Mouse (Mus musculus) heart, adult 8-10 months (tissue): ENCODE measurements at regions not wholly inside any gene's neighbourhood (a gene's known extent, or its start where the extent isn't known, plus 50 kb on each side); places are given as distances from the start of the nearest gene placed in this dataset.
"Not testable (repeated sequence)": the region's sequence is repeated elsewhere in the genome, so short reads cannot be mapped to it uniquely, and the experiment has no call there.

Source experiments
- DNase-seq: peaks from one replicate; pipeline ENCODE4 v3.0.0; 2022; ENCODE audit warnings: low spot score

GRCm38 (mm10) chr12:119102106-119102505 lies 135.9 kb upstream of the Abcb5 start:
- not testable (repeated sequence) for DNase-seq

GRCm38 (mm10) chr12:119099736-119100135 lies 133.5 kb upstream of the Abcb5 start:
- DNase-seq = peak; percentile 46

GRCm38 (mm10) chr12:119097814-119098213 lies 131.6 kb upstream of the Abcb5 start:
- DNase-seq = peak; percentile 62

GRCm38 (mm10) chr12:119094314-119094713 lies 128.1 kb upstream of the Abcb5 start:
- no peak for DNase-seq

- DNase-seq = no peak
Measured at GRCm38 (mm10) chr12:119093402-119093801, 127.2 kb upstream of the Abcb5 start.

GRCm38 (mm10) chr12:119089292-119089691 lies 123.1 kb upstream of the Abcb5 start:
- DNase-seq = no peak

- no peak for DNase-seq
Measured at GRCm38 (mm10) chr12:119088666-119089065, 122.4 kb upstream of the Abcb5 start.

GRCm38 (mm10) chr12:119084814-119085213 lies 118.6 kb upstream of the Abcb5 start:
- no peak for DNase-seq

- DNase-seq = peak; percentile 31
Measured at GRCm38 (mm10) chr12:119082781-119083180, 116.6 kb upstream of the Abcb5 start.

GRCm38 (mm10) chr12:119075825-119076224 lies 109.6 kb upstream of the Abcb5 start:
- no peak for DNase-seq

- DNase-seq = no peak
Measured at GRCm38 (mm10) chr12:119074742-119075478, 108.7 kb upstream of the Abcb5 start.

GRCm38 (mm10) chr12:119074147-119074546 lies 107.9 kb upstream of the Abcb5 start:
- DNase-seq = no peak

- DNase-seq = no peak
Measured at GRCm38 (mm10) chr12:119070963-119071362, 104.7 kb upstream of the Abcb5 start.

GRCm38 (mm10) chr12:119070446-119070845 lies 104.2 kb upstream of the Abcb5 start:
- peak; percentile 51 for DNase-seq

GRCm38 (mm10) chr12:119069747-119070146 lies 103.5 kb upstream of the Abcb5 start:
- DNase-seq = no peak

- DNase-seq = no peak
Measured at GRCm38 (mm10) chr12:119068079-119068478, 101.9 kb upstream of the Abcb5 start.

GRCm38 (mm10) chr12:119062931-119063330 lies 96.7 kb upstream of the Abcb5 start:
- no peak for DNase-seq

- DNase-seq = no peak
Measured at GRCm38 (mm10) chr12:119062490-119062889, 96.3 kb upstream of the Abcb5 start.

- peak; percentile 53 for DNase-seq
Measured at GRCm38 (mm10) chr12:119054560-119054959, 88.3 kb upstream of the Abcb5 start.

- DNase-seq = no peak
Measured at GRCm38 (mm10) chr12:119051692-119052379, 85.6 kb upstream of the Abcb5 start.

- DNase-seq = no peak
Measured at GRCm38 (mm10) chr12:119038306-119038705, 72.1 kb upstream of the Abcb5 start.

- DNase-seq = no peak
Measured at GRCm38 (mm10) chr12:119034828-119035227, 68.6 kb upstream of the Abcb5 start.

- no peak for DNase-seq
Measured at GRCm38 (mm10) chr12:119028711-119029110, 62.5 kb upstream of the Abcb5 start.
